In the genomic region with DNA sequence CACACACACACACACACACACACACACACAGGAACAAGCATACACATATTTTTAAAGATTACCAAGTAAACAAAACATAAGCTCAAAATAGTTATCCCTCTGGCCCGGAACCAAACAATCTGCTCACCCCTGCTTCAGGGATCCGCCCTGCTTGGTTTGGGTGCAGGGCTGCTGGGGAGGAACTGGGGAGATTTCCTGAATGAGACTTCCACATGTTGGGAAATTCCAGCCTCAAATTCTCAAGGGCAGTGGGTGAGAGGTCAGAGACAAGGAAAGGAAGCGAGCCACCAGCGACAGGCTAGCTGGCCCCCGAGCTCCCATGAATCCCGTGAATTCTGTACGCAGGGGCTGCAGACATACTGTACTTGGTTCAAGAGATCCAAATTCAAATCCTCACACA, we compare ENCODE assay signal across 9 mouse cellular contexts. TPM values are rescaled to one million over a fixed set of nuclear protein-coding genes. Genes with fewer than 3 reads are reported as not detected.
DNase-seq lines count a peak whose midpoint lies in the region; ATAC-seq lines count a peak whose summit lies in the region.
"Had no signal": no experiment of that assay in that cellular context is flagged by ENCODE, and none has a peak within 500 bp of the region (broad histone marks: within the 10 kb centered on the region; RNA-seq: fewer than 3 reads in every experiment).

No protein-coding gene starts in this region.

- 93% methylated on average over 7 of the region's 7 CpGs for WGBS in forebrain, embryonic 15.5 days
- 88% methylated on average over 7 of the region's 7 CpGs for WGBS in forebrain, embryonic 16.5 days
- WGBS in heart, embryonic 13.5 days: 45% methylated on average over 7 of the region's 7 CpGs
- WGBS in liver, embryonic 16.5 days (ENCODE audit: insufficient replicate concordance): 59% methylated on average over 7 of the region's 7 CpGs
- 89% methylated on average over 7 of the region's 7 CpGs for WGBS in midbrain, embryonic 10.5 days
- 80% methylated on average over 7 of the region's 7 CpGs for WGBS in forebrain, embryonic 10.5 days

- H3K4me2 ChIP-seq in forebrain, embryonic 15.5 days (replicated peaks): no peak overlapping the region
- no peak overlapping the region for H3K4me2 ChIP-seq in forebrain, embryonic 16.5 days (ENCODE audit: low read length)
- H3K4me2 ChIP-seq in heart, embryonic 13.5 days: no peak overlapping the region
- no peak overlapping the region for H3K4me2 ChIP-seq in liver, embryonic 16.5 days (ENCODE audit: low read depth, low read length)
- H3K4me2 ChIP-seq: midbrain, embryonic 12.5 days had no signal

- no peaks in the 10 kb centered on the region for H3K27me3 ChIP-seq in forebrain, embryonic 15.5 days
- no peaks in the 10 kb centered on the region for H3K27me3 ChIP-seq in forebrain, embryonic 16.5 days (replicated peaks; ENCODE audit: control insufficient read depth, insufficient read depth, low read length)
- H3K27me3 ChIP-seq in heart, embryonic 13.5 days (replicated peaks): no peaks in the 10 kb centered on the region
- no peaks in the 10 kb centered on the region for H3K27me3 ChIP-seq in liver, embryonic 16.5 days (ENCODE audit: control insufficient read depth, insufficient read depth, low read depth, low read length)
- H3K27me3 ChIP-seq in midbrain, embryonic 10.5 days (ENCODE audit: low read depth, poor library complexity, severe bottlenecking): no peaks in the 10 kb centered on the region
- no peaks in the 10 kb centered on the region for H3K27me3 ChIP-seq in forebrain, embryonic 10.5 days (ENCODE audit: poor library complexity, severe bottlenecking)
- H3K27me3 ChIP-seq: midbrain, embryonic 12.5 days had no signal

- 0 out of 2 replicates have a peak overlapping the region, but pooled peaks have one; percentile 46 for H3K27ac ChIP-seq in forebrain, embryonic 15.5 days (replicated peaks)
- no peak overlapping the region for H3K27ac ChIP-seq in forebrain, embryonic 16.5 days (ENCODE audit: low read length)
- H3K27ac ChIP-seq in heart, embryonic 13.5 days (replicated peaks): peak overlapping the region; percentile 24; the same call in 1 of the 2 replicates
- H3K27ac ChIP-seq in liver, embryonic 16.5 days (ENCODE audit: low read length): no peak overlapping the region
- no peak overlapping the region for H3K27ac ChIP-seq in midbrain, embryonic 10.5 days (replicated peaks)
- no peak overlapping the region for H3K27ac ChIP-seq in forebrain, embryonic 10.5 days
- H3K27ac ChIP-seq: midbrain, embryonic 12.5 days had no signal

- H3K9me3 ChIP-seq in forebrain, embryonic 15.5 days: no peaks in the 10 kb centered on the region
- H3K9me3 ChIP-seq in forebrain, embryonic 16.5 days (ENCODE audit: control insufficient read depth, low read length): no peaks in the 10 kb centered on the region
- no peaks in the 10 kb centered on the region for H3K9me3 ChIP-seq in heart, embryonic 13.5 days
- no peaks in the 10 kb centered on the region for H3K9me3 ChIP-seq in liver, embryonic 16.5 days (replicated peaks; ENCODE audit: control insufficient read depth, low read length)
- H3K9me3 ChIP-seq in midbrain, embryonic 10.5 days (replicated peaks): no peaks in the 10 kb centered on the region
- no peaks in the 10 kb centered on the region for H3K9me3 ChIP-seq in forebrain, embryonic 10.5 days
- H3K9me3 ChIP-seq: midbrain, embryonic 12.5 days had no signal

- peaks cover 23% of the 10 kb centered on the region for H3K4me1 ChIP-seq in forebrain, embryonic 15.5 days
- H3K4me1 ChIP-seq in forebrain, embryonic 16.5 days (replicated peaks; ENCODE audit: control insufficient read depth, insufficient read depth, low read length): peaks cover 14% of the 10 kb centered on the region
- H3K4me1 ChIP-seq in heart, embryonic 13.5 days: peaks cover 21% of the 10 kb centered on the region
- no peaks in the 10 kb centered on the region for H3K4me1 ChIP-seq in liver, embryonic 16.5 days (ENCODE audit: control insufficient read depth, low read depth, low read length)
- H3K4me1 ChIP-seq in midbrain, embryonic 10.5 days: peaks cover 16% of the 10 kb centered on the region
- H3K4me1 ChIP-seq in forebrain, embryonic 10.5 days: peaks cover 17% of the 10 kb centered on the region

- ATAC-seq in forebrain, embryonic 15.5 days (replicated peaks): no peak
- ATAC-seq in forebrain, embryonic 16.5 days: no peak
- no peak for ATAC-seq in heart, embryonic 13.5 days (ENCODE audit: extremely low read depth, insufficient number of reproducible peaks, low FRiP score, low TSS enrichment)
- ATAC-seq in liver, embryonic 16.5 days (ENCODE audit: low read depth): peak; percentile 16; the same call in 1 of the 2 replicates

- peak; percentile 21 for DNase-seq in adipocyte (ENCODE audit: low spot score)
- DNase-seq in T-cell, adult 2 months (ENCODE audit: low spot score): no peak
- DNase-seq in midbrain, embryonic 10.5 days (ENCODE audit: low spot score): no peak
- no peak for DNase-seq in forebrain, embryonic 10.5 days (ENCODE audit: extremely low spot score, low spot score)

- no peak overlapping the region for H3K4me3 ChIP-seq in forebrain, embryonic 15.5 days
- no peak overlapping the region for H3K4me3 ChIP-seq in forebrain, embryonic 16.5 days (replicated peaks; ENCODE audit: low read length)
- no peak overlapping the region for H3K4me3 ChIP-seq in heart, embryonic 13.5 days
- H3K4me3 ChIP-seq in liver, embryonic 16.5 days (ENCODE audit: low read depth, low read length): no peak overlapping the region
- no peak overlapping the region for H3K4me3 ChIP-seq in midbrain, embryonic 10.5 days
- H3K4me3 ChIP-seq in forebrain, embryonic 10.5 days: no peak overlapping the region
- H3K4me3 ChIP-seq: midbrain, embryonic 12.5 days had no signal

- no peak overlapping the region for H3K9ac ChIP-seq in forebrain, embryonic 15.5 days (replicated peaks)
- H3K9ac ChIP-seq in forebrain, embryonic 16.5 days (replicated peaks; ENCODE audit: low read depth, low read length): no peak overlapping the region
- 0 out of 2 replicates have a peak overlapping the region, but pooled peaks have one; percentile 10 for H3K9ac ChIP-seq in heart, embryonic 13.5 days
- no peak overlapping the region for H3K9ac ChIP-seq in liver, embryonic 16.5 days (ENCODE audit: low read depth, low read length)
- H3K9ac ChIP-seq: midbrain, embryonic 12.5 days had no signal

- H3K36me3 ChIP-seq in forebrain, embryonic 15.5 days: 0 out of 2 replicates have a peak, but pooled peaks cover 2% of the 10 kb centered on the region
- 0 out of 2 replicates have a peak, but pooled peaks cover 3% of the 10 kb centered on the region for H3K36me3 ChIP-seq in forebrain, embryonic 16.5 days (ENCODE audit: control insufficient read depth, insufficient read depth)
- H3K36me3 ChIP-seq in heart, embryonic 13.5 days: 0 out of 2 replicates have a peak, but pooled peaks cover 5% of the 10 kb centered on the region
- H3K36me3 ChIP-seq in liver, embryonic 16.5 days (ENCODE audit: control insufficient read depth, insufficient read depth): no peaks in the 10 kb centered on the region; the same call in 1 of the 2 replicates
- H3K36me3 ChIP-seq in midbrain, embryonic 10.5 days: peaks cover 30% of the 10 kb centered on the region
- peaks cover 29% of the 10 kb centered on the region for H3K36me3 ChIP-seq in forebrain, embryonic 10.5 days (replicated peaks)
- H3K36me3 ChIP-seq: midbrain, embryonic 12.5 days had no signal

RNA-seq across cellular contexts. Expression of gene Rnf144a, which starts 58.9 kb away (rescaled TPM):
- 39.6 and 40.2 TPM in 2 replicates for polyA plus RNA-seq in forebrain, embryonic 15.5 days (2015; fragmentation: Nextera tagmentation; extraction: Ambion mirVana)
- polyA plus RNA-seq in forebrain, embryonic 16.5 days (2015; fragmentation: Nextera tagmentation; extraction: Ambion mirVana): 38.2 and 38.9 TPM in 2 replicates
- polyA plus RNA-seq in heart, embryonic 13.5 days (2015; fragmentation: Nextera tagmentation; extraction: Ambion mirVana): 11.2 and 11.3 TPM in 2 replicates
- 2.3 and 3.2 TPM in 2 replicates for polyA plus RNA-seq in liver, embryonic 16.5 days (2015; fragmentation: Nextera tagmentation; extraction: Ambion mirVana)
- 35.5 and 35.6 TPM in 2 replicates for polyA plus RNA-seq in midbrain, embryonic 10.5 days (2016; fragmentation: Nextera tagmentation; extraction: Ambion mirVana)
- polyA plus RNA-seq in forebrain, embryonic 10.5 days (2016; fragmentation: Nextera tagmentation; extraction: Ambion mirVana): 40.8 and 41.1 TPM in 2 replicates

Comparison
In these comparisons a context has a peak if more than half of its experiments do, and no peak if none do; other contexts are left out.
1. H3K27ac ChIP-seq: peak in forebrain, embryonic 15.5 days (single experiment) and heart, embryonic 13.5 days (single experiment); none in forebrain, embryonic 16.5 days (single experiment), liver, embryonic 16.5 days (single experiment), midbrain, embryonic 10.5 days (single experiment) and forebrain, embryonic 10.5 days (single experiment).